Mouse (Mus musculus) erythroblast, embryonic 14.5 days (primary cell): ENCODE results near the gene Zdhhc8. TPM values are rescaled to one million over a fixed set of nuclear protein-coding genes. Genes with fewer than 3 reads are reported as not detected.

ENCODE experiments used
- H3K27me3 ChIP-seq: 2 replicates; pipeline ENCODE4 v1.6.1; 2012; ENCODE audit warnings: inconsistent platforms; ENCODE audit not compliant: control insufficient read depth
- H3K36me3 ChIP-seq: 2 replicates; pipeline ENCODE4 v1.6.1; 2012; ENCODE audit warnings: mild to moderate bottlenecking, inconsistent platforms; ENCODE audit not compliant: control insufficient read depth
- H3K4me1 ChIP-seq: 2 replicates; pipeline ENCODE4 v1.6.1; 2012; ENCODE audit warnings: inconsistent platforms; ENCODE audit not compliant: control insufficient read depth
- H3K4me3 ChIP-seq: replicated peaks from 2 replicates; pipeline ENCODE3; 2012; ENCODE audit warnings: moderate library complexity, mild to moderate bottlenecking, inconsistent platforms
- H3K9me3 ChIP-seq: 2 replicates; pipeline ENCODE4 v1.6.1; 2012; ENCODE audit warnings: low read length, inconsistent platforms, mixed read lengths; ENCODE audit not compliant: control insufficient read depth
- GATA1 ChIP-seq: IDR thresholded peaks from 2 replicates; pipeline ENCODE4 v1.6.1; 2012; ENCODE audit warnings: low read length, inconsistent platforms, mixed read lengths
- TAL1 ChIP-seq: IDR thresholded peaks from 3 replicates; pipeline ENCODE4 v1.6.1; 2012; ENCODE audit warnings: low read length, inconsistent platforms, mixed read lengths
- polyA plus RNA-seq: library from polyadenylated mRNA; stranded (reverse); fragments of >175 nt; gene quantifications from 2 replicates; pipeline ENCODE4 v1.2.3, GENCODE M21; 2012

The Zdhhc8 gene
- polyA plus RNA-seq, 1 experiment: 0.20 TPM

DNA sequence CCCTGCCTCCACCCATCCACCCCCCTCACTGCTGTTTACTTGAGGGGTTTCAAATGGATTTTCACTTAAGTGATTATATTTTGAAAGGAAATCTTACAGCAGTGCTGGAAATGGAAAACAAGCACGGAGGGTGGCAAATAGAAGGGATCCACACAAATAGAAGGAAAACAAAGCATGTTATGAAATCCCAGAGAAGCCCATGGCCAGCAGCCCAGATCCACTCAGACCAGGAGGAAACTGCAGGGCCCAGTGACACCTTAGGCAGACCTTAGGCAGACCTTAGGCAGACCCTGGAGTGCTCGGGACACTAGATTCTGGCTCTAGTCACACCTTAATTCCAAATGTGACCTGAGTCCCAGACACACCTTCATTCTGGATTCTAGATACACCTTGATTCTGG is 43.9 kb downstream of the Zdhhc8 start:
- H3K4me3 ChIP-seq: no peak overlapping the region
- no peaks in the 10 kb centered on the region for H3K27me3 ChIP-seq
- no peaks in the 10 kb centered on the region for H3K4me1 ChIP-seq
- no peaks in the 10 kb centered on the region for H3K36me3 ChIP-seq
- no peaks in the 10 kb centered on the region for H3K9me3 ChIP-seq
- TF ChIP-seq TAL1: no peak
- no peak for TF ChIP-seq GATA1

DNA sequence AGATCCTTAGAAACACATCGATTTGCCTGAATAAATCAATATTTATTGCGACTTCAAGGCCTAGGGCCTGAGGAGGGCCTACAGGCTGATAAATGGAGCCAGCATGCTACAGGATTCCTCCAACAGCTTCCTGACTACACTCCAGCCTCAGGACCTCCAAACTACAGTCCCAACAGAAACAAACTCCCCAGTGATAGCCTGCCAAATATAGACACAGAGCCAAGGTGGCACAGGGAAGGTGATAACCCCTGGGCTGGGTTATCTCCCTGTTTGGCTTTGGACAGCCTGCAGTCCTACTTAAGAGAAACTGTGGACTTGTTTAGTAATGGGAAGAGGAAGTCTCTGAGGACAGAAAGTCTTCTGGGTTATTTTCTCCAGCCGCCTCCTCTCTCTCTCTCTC is 47.7 kb downstream of the Zdhhc8 start:
- TF ChIP-seq TAL1 (no peak), GATA1 (no peak)
- Histone ChIP-seq H3K4me1 (no peaks in the 10 kb centered on the region), H3K36me3 (no peaks in the 10 kb centered on the region), H3K4me3 (no peak overlapping the region), H3K27me3 (peaks cover 2% of the 10 kb centered on the region; the same call in 1 of the 2 replicates), H3K9me3 (no peaks in the 10 kb centered on the region)

DNA sequence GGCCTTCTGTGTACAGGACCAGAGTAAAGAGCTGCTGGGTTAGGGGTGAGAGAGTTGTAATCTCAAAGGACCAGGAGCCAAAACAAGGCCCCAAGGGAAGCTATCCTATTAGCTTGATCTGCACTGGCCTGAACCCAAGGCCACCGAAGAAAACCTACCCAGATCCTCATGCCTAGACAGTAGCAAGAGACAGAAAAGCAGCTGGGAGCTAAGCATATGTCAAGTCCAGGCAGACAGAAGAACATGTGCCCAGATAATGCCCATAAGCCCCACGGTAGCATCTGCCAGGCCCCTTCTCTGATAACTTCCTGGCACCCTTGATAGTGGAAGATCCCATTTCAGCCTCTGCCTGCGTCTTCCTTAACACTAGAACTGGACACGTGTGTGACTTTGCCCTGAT is 48.1 kb downstream of the Zdhhc8 start:
- Histone ChIP-seq H3K4me1 (no peaks in the 10 kb centered on the region), H3K27me3 (peaks cover 2% of the 10 kb centered on the region; the same call in 1 of the 2 replicates), H3K36me3 (no peaks in the 10 kb centered on the region), H3K9me3 (no peaks in the 10 kb centered on the region), H3K4me3 (no peak overlapping the region)
- TF ChIP-seq TAL1 (no peak), GATA1 (no peak)

DNA sequence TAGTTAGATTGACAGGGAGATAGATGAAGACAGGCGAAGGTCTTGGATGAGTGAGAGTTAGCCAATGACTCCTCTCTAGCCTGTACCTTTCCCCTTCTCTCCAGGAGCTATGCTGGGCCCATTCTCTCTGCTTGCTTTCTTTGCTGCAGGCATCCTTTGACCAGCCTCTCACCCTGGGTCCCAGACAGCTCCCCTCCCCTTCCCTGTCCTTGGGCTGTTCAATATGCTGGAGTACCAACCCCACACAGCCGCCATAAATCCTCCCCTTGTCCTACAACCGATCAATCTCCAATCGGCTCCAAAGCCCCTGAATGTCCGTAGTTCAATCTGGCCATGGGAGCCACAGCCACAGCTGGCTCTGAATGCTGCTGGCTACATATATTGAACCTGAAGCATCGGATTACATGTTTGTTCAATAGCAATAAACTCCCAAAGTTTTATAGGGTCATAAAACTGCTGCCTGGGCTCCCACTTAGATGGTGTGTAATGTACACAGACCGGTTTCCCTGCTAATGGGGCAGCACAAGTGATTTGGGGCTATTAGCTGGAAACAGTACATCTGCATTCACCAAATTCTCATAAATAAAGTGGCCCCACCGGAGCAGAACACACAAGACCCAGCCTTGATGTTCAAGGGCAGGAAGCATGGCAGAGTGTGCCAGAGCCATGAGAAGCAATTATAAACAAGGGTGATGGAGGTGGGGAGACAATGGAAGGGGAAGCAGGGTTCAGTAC is 49.1 kb downstream of the Zdhhc8 start:
- TF ChIP-seq GATA1 (no peak), TAL1 (no peak)
- Histone ChIP-seq H3K9me3 (no peaks in the 10 kb centered on the region), H3K36me3 (no peaks in the 10 kb centered on the region), H3K4me1 (no peaks in the 10 kb centered on the region), H3K27me3 (peaks cover 2% of the 10 kb centered on the region; the same call in 1 of the 2 replicates), H3K4me3 (no peak overlapping the region)

DNA sequence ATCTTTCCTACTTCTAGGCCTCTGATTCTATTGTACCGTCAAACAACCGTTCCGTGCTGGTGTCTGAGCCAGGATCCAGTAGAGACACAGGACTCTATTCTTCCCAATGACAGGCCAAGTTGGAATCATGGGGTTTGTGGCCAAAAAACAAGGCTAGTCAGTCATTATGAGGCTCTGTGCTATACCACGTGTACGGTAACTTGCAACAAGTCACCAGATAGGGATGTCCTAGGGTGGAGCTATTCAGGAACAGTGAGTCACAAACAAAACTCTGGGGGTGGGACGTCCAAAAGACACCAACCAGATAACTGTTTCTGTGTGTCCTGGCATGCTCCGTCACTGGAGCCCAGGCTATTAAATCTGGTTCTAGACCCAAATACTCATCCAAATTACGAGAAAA is 52.2 kb downstream of the Zdhhc8 start:
- no peaks in the 10 kb centered on the region for H3K36me3 ChIP-seq
- peaks cover 2% of the 10 kb centered on the region; the same call in 1 of the 2 replicates for H3K27me3 ChIP-seq
- H3K4me1 ChIP-seq: no peaks in the 10 kb centered on the region
- no peaks in the 10 kb centered on the region for H3K9me3 ChIP-seq
- H3K4me3 ChIP-seq: no peak overlapping the region
- TF ChIP-seq GATA1 (no peak), TAL1 (no peak)

DNA sequence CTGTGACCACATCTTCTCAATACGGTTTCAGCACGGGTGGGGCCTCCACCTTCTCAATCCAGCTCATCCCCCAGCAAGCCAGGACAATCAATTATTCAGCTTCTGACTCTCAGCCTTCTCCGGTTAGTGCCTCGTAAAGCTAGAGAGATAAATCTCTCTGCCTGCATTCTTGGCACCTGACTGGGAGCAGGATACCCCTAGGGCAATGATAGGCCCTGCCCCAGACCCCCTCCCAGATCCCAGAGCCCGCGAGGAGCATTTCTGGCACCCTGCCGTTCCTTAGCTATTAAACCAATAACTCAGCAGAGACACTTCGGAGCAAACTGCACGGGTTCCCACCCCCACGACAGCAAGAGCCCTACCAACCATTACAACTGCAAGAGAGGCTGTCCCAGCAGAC is 53.5 kb downstream of the Zdhhc8 start:
- Histone ChIP-seq H3K27me3 (peaks cover 2% of the 10 kb centered on the region; the same call in 1 of the 2 replicates), H3K4me3 (no peak overlapping the region), H3K36me3 (no peaks in the 10 kb centered on the region), H3K4me1 (no peaks in the 10 kb centered on the region), H3K9me3 (no peaks in the 10 kb centered on the region)
- no peak for TF ChIP-seq GATA1

DNA sequence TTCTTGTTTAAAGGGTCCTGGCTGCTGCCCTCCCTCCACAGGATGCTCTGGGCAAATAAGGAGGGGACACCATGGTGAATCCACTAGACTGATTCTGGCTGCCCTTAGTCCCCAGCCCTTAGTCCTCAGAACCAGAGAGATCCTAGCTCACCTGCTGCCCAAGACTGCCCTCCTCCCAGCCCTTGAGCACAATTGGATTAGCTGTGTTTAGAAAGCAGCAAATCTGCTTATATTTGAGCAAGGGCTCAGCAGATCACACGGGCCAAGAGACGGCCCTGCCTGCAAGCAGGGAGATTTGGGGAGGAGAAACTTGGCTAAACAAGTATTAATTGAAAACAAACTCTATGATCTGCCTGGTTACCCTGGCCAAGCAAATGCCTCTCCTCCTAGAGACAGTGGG is 55.3 kb downstream of the Zdhhc8 start:
- H3K36me3 ChIP-seq: no peaks in the 10 kb centered on the region
- TF ChIP-seq GATA1 (no peak), TAL1 (no peak)
- no peak overlapping the region for H3K4me3 ChIP-seq
- H3K9me3 ChIP-seq: no peaks in the 10 kb centered on the region
- peaks cover 2% of the 10 kb centered on the region; the same call in 1 of the 2 replicates for H3K27me3 ChIP-seq
- no peaks in the 10 kb centered on the region for H3K4me1 ChIP-seq

DNA sequence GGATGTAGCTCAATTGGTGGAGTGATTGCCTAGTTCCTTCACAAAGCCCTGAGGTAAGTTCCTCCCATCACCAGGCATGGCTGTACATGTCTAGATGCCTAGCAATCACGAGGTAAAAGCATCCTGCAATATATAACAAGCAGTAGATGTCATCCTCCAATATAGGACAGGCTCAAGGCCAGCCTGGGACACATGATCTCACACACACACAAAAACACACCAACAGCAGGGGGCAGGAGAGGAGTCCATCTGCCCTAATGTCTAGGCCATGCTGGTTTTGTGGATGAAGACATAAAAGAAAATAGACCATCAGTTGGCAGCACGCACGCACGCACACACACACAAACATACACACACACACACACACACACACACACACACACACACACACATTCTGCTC is 58.2 kb downstream of the Zdhhc8 start:
- TF ChIP-seq TAL1 (no peak), GATA1 (no peak)
- H3K27me3 ChIP-seq: no peaks in the 10 kb centered on the region
- H3K4me3 ChIP-seq: no peak overlapping the region
- no peaks in the 10 kb centered on the region for H3K9me3 ChIP-seq
- no peaks in the 10 kb centered on the region for H3K4me1 ChIP-seq
- no peaks in the 10 kb centered on the region for H3K36me3 ChIP-seq

DNA sequence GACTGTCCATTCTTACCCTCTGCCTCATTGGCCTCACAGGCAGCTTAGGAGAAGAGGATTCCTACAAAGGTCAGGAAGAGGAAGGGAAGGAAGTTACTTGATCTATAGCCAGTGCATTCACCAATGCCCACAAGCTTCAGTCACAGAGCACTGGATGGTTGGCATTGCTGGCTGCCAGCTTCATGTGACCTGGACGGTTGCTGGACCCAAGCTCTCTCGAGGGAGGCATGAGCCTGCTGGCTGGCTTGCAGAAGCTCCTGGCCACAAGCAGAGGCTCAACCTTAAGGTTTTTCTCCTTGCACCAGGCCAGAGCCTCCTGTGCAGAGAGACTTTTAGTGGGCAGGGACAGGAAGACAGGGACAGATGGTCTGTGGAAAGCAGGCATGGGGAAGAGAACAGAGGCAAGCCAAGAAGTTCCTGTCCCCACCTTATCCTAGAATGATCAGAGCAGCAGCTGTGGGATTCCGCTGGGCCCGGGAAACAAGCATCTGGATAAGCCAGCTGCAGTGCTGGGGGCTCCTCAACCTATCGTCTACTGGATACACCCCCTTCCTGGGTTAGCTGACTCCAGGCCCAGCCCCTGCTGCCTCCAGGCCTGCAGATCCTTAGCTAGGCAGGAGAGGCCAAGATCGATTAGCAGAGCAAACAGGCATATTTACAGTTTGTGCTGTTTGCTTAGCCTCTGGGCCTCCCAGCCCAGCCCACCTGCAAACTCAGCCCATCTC is 59.0 kb downstream of the Zdhhc8 start:
- TF ChIP-seq GATA1 (no peak), TAL1 (no peak)
- Histone ChIP-seq H3K9me3 (no peaks in the 10 kb centered on the region), H3K4me1 (no peaks in the 10 kb centered on the region), H3K4me3 (no peak overlapping the region), H3K36me3 (no peaks in the 10 kb centered on the region), H3K27me3 (no peaks in the 10 kb centered on the region)

DNA sequence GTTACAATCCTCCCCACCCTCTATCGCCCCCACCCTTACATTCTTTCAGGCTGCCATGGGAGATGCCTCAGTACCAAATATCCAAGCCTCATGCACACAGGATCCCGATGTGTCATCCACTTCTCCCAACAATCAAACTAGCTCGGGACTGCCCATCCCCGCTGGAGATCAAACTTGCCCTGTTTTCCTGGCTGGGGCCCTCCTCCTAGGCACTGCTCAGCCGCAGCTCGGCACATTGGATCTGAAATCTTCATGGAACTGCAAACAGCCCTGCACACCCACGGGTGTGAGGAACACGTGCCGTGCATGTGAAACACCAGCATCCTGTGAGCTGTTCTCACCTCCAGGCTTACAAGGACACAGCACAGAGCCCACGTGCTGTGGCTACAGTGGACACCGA is 61.1 kb downstream of the Zdhhc8 start:
- no peaks in the 10 kb centered on the region for H3K27me3 ChIP-seq
- no peaks in the 10 kb centered on the region for H3K4me1 ChIP-seq
- no peak overlapping the region for H3K4me3 ChIP-seq
- H3K9me3 ChIP-seq: no peaks in the 10 kb centered on the region
- TF ChIP-seq GATA1: no peak
- no peak for TF ChIP-seq TAL1
- no peaks in the 10 kb centered on the region for H3K36me3 ChIP-seq
